In the genomic region with DNA sequence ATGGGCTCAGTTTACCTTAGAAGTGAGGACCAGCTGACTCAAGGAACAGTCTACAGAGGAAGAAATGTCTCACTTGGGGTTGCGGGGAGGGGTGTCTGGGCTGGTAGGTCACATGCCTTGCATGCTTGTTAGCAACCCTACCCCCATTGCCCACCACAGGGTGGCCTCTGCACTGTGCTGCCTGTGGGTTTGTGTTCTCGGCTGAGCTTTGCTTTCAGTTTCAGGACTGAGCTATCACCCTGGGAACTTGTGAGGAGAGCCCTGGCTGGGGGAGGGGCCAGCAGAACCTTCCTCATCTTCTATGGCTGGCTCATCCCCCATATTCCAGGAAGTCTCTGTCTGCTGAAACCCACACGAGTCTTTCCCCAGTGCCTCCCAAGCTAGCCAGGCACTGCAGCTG, we compare ENCODE assay signal across 9 mouse cellular contexts. TPM values are rescaled to one million over a fixed set of nuclear protein-coding genes. Genes with fewer than 3 reads are reported as not detected.
DNase-seq lines count a peak whose midpoint lies in the region; ATAC-seq and TF ChIP-seq lines count a peak whose summit lies in the region.
"Had no signal": no experiment of that assay in that cellular context is flagged by ENCODE, and none has a peak within 500 bp of the region (broad histone marks: within the 10 kb centered on the region; RNA-seq: fewer than 3 reads in every experiment).

No protein-coding gene starts in this region.

- no peak overlapping the region for H3K4me3 ChIP-seq in heart, embryonic 14.5 days (ENCODE audit: control insufficient read depth in 1 of 2, insufficient read depth in 1 of 2, low read depth in 1 of 2, low read length in 2 of 2)
- H3K4me3 ChIP-seq in liver, embryonic 11.5 days (ENCODE audit: low read depth, low read length) = peak overlapping the region; percentile 23
- H3K4me3 ChIP-seq in small intestine, adult 2 months (ENCODE audit: low read depth, low read length) = peak overlapping the region; percentile 31
- H3K4me3 ChIP-seq: midbrain, embryonic 12.5 days had no signal

- H3K27me3 ChIP-seq in heart, embryonic 14.5 days (ENCODE audit: control insufficient read depth, insufficient read depth, low read length) = no peaks in the 10 kb centered on the region
- no peaks in the 10 kb centered on the region for H3K27me3 ChIP-seq in liver, embryonic 11.5 days (replicated peaks; ENCODE audit: control insufficient read depth, insufficient read depth, low read length)
- no peaks in the 10 kb centered on the region for H3K27me3 ChIP-seq in small intestine, adult 2 months (ENCODE audit: control insufficient read depth, insufficient read depth, low read length)
- H3K27me3 ChIP-seq: midbrain, embryonic 12.5 days had no signal

- peaks cover 19 to 29% of the 10 kb centered on the region in 2 experiments for H3K4me1 ChIP-seq in heart, embryonic 14.5 days (ENCODE audit: control insufficient read depth in 2 of 2, insufficient read depth in 2 of 2, low read length in 2 of 2)
- H3K4me1 ChIP-seq in liver, embryonic 11.5 days (replicated peaks; ENCODE audit: control insufficient read depth, insufficient read depth, low read length) = peaks cover 26% of the 10 kb centered on the region
- H3K4me1 ChIP-seq in small intestine, adult 2 months (ENCODE audit: control insufficient read depth, insufficient read depth, insufficient read length, low read length) = peaks cover 36% of the 10 kb centered on the region
- H3K4me1 ChIP-seq: midbrain, embryonic 12.5 days had no signal

- no peak for ATAC-seq in heart, embryonic 14.5 days (ENCODE audit: insufficient number of reproducible peaks, insufficient read depth, low FRiP score, low read depth)
- ATAC-seq in liver, embryonic 11.5 days (replicated peaks; ENCODE audit: low FRiP score) = peak; percentile 60

- TF ChIP-seq POLR2A in small intestine, adult 2 months (IDR thresholded peaks at IDR 0.05; ENCODE audit: low read depth, low read length) = no peak

- peak; percentile 44 to 73 for DNase-seq in heart, adult 18-20 months
- DNase-seq in heart, postnatal 25 days (ENCODE audit: low spot score) = no peak
- DNase-seq in liver, embryonic 11.5 days (ENCODE audit: low spot score) = no peak
- no peak for DNase-seq in adipocyte (ENCODE audit: low spot score)
- no peak for DNase-seq in cerebellum, adult 18-20 months
- no peak for DNase-seq in left cerebral cortex, postnatal 36 days (ENCODE audit: low spot score in 2 of 2)

- intact Hi-C loops in heart, postnatal 25 days (cut with DNase I) = loop anchor here (2.0 kb wide), 1 partner anchor 30 kb away; no protein-coding TSS in a partner anchor
- intact Hi-C loops in left cerebral cortex, postnatal 36 days (cut with DNase I) = no loop called here

- no peaks in the 10 kb centered on the region for H3K9me3 ChIP-seq in heart, embryonic 14.5 days (ENCODE audit: control insufficient read depth, low read length)
- H3K9me3 ChIP-seq in liver, embryonic 11.5 days (ENCODE audit: control insufficient read depth, low read length) = no peaks in the 10 kb centered on the region
- H3K9me3 ChIP-seq: midbrain, embryonic 12.5 days had no signal

- TF ChIP-seq CTCF in small intestine, adult 2 months (IDR thresholded peaks at IDR 0.05; ENCODE audit: extremely low read depth, insufficient read length, insufficient replicate concordance, low read depth, low read length) = no peak

- H3K27ac ChIP-seq in heart, embryonic 14.5 days (replicated peaks in 1 of 2; ENCODE audit: control insufficient read depth in 1 of 2, insufficient read depth in 1 of 2, low read depth in 2 of 2, low read length in 2 of 2) = peak overlapping the region; percentile 24 to 32; a peak in 1 of 4 replicates
- H3K27ac ChIP-seq in liver, embryonic 11.5 days (ENCODE audit: low read depth, low read length) = peak overlapping the region; percentile 48; the same call in 1 of the 2 replicates
- H3K27ac ChIP-seq in small intestine, adult 2 months (ENCODE audit: insufficient read depth, low read depth, low read length) = peak overlapping the region; percentile 85
- H3K27ac ChIP-seq: midbrain, embryonic 12.5 days had no signal

- WGBS in heart, embryonic 14.5 days = 30% methylated on average over 3 of the region's 3 CpGs
- WGBS in liver, embryonic 11.5 days = 25% methylated on average over 3 of the region's 3 CpGs
- 24% methylated on average over 3 of the region's 3 CpGs for WGBS in small intestine, adult 2 months

- no peak overlapping the region for H3K9ac ChIP-seq in heart, embryonic 14.5 days (ENCODE audit: low read length)
- H3K9ac ChIP-seq in liver, embryonic 11.5 days (ENCODE audit: low read depth, low read length) = peak overlapping the region; percentile 43; the same call in 1 of the 2 replicates
- H3K9ac ChIP-seq: midbrain, embryonic 12.5 days had no signal

- H3K36me3 ChIP-seq in heart, embryonic 14.5 days (ENCODE audit: control insufficient read depth, insufficient read depth, low read length) = peaks cover 16% of the 10 kb centered on the region
- no peaks in the 10 kb centered on the region for H3K36me3 ChIP-seq in liver, embryonic 11.5 days (ENCODE audit: control insufficient read depth, insufficient read depth, low read length)
- peaks cover 12% of the 10 kb centered on the region for H3K36me3 ChIP-seq in small intestine, adult 2 months (ENCODE audit: control insufficient read depth, insufficient read depth, low read length)
- H3K36me3 ChIP-seq: midbrain, embryonic 12.5 days had no signal

- H3K4me2 ChIP-seq in heart, embryonic 14.5 days (ENCODE audit: low read length) = peak overlapping the region; percentile 41
- H3K4me2 ChIP-seq in liver, embryonic 11.5 days = peak overlapping the region; percentile 61
- H3K4me2 ChIP-seq: midbrain, embryonic 12.5 days had no signal

RNA-seq across cellular contexts. Expression of a gene that starts 38.3 kb away (rescaled TPM):
- total RNA-seq in heart, adult 18-20 months (2021) = 1 to 10 TPM; 5.8 to 6.5 TPM
- total RNA-seq in heart, postnatal 25 days (2021) = 1 to 10 TPM; 6.0 to 6.4 TPM
- 15.3 TPM in 2 replicates for polyA plus RNA-seq in heart, embryonic 14.5 days (2014; fragmentation: Nextera tagmentation; extraction: Ambion mirVana)
- polyA plus RNA-seq in liver, embryonic 11.5 days (2014; fragmentation: Nextera tagmentation; extraction: Ambion mirVana) = 7.8 and 9.5 TPM in 2 replicates
- polyA plus RNA-seq in small intestine, adult 2 months (2012; rRNA removed) = 12.3 and 36.8 TPM in 2 replicates
- total RNA-seq in left cerebral cortex, postnatal 36 days (2021) = 1 to 10 TPM in 1 of 2 experiments, under 1 TPM in 1; 0.99 to 1.1 TPM

Comparison
In these comparisons a context has a peak if more than half of its experiments do, and no peak if none do; other contexts are left out.
1. DNase-seq: peak in heart, adult 18-20 months (2 of 2); none in heart, postnatal 25 days (single experiment), liver, embryonic 11.5 days (single experiment), adipocyte (single experiment), cerebellum, adult 18-20 months (0 of 2) and left cerebral cortex, postnatal 36 days (0 of 2).
2. H3K27ac ChIP-seq: peak in every context shown above with its lines; median percentile 85 in small intestine, adult 2 months; 48 in liver, embryonic 11.5 days; 28 in heart, embryonic 14.5 days.
3. H3K4me3 ChIP-seq: peak in liver, embryonic 11.5 days (single experiment) and small intestine, adult 2 months (single experiment); none in heart, embryonic 14.5 days (0 of 2).